Mouse (Mus musculus): ENCODE results near the gene Med17. TPM values are rescaled to one million over a fixed set of nuclear protein-coding genes. Genes with fewer than 3 reads are reported as not detected.
A peak's percentile ranks its signal among the peaks of the same experiment; 100 is the strongest.

The Med17 gene
- polyA plus RNA-seq, 1 experiment from 2014 or later: 41.0 TPM

DNA sequence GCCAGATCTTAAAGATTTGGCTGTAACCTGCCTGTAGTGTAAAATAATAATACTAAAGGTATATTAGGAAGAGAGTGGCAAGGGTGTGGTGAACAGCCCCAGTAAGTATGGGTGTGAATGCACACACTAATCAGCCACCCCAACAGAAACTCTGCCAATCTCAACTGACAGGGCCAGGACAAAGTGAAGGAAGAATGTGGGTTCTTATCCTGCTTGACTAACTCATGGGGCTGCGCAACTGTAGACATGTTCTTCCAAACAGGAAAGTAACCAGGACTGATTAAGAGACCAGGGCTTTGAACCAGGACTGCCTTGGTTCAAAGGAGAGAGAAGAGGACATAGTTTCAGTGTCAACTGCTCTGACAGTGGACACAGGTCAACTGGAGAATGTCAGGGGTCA is 37.6 kb downstream of the Med17 start:
- no peak overlapping the region for H3K4me2 ChIP-seq
- ATAC-seq (ENCODE audit: low read depth): no peak
- no peak overlapping the region for H3K9ac ChIP-seq
- H3K27ac ChIP-seq (replicated peaks): no peak overlapping the region
- no peaks in the 10 kb centered on the region for H3K36me3 ChIP-seq
- H3K4me3 ChIP-seq: no peak overlapping the region
- H3K9me3 ChIP-seq: no peaks in the 10 kb centered on the region
- 0 out of 2 replicates have a peak, but pooled peaks cover 8% of the 10 kb centered on the region for H3K27me3 ChIP-seq
- WGBS: 100% methylated on average over 1 of the region's 1 CpGs
- H3K4me1 ChIP-seq (replicated peaks): peaks cover 23% of the 10 kb centered on the region

DNA sequence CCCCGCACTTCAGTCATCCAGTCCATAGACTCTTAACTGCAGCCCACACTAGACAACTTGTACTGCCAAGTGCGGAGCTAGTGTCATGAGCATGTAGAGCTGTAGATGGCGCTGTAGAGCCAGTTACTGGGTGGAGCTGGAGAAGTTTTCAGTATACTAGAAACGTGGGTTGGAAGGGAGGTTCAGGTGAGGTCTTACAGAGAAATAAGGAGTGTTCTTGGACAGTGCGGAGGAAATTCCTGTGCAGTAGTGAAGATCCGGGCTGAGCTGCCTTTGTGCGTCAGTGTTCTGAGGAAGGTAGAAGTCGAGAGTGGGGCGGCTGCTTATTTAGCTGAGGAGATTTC is 38.2 kb downstream of the Med17 start:
- H3K36me3 ChIP-seq: no peaks in the 10 kb centered on the region
- no peaks in the 10 kb centered on the region for H3K9me3 ChIP-seq
- H3K4me3 ChIP-seq: no peak overlapping the region
- H3K4me1 ChIP-seq (replicated peaks): peaks cover 23% of the 10 kb centered on the region
- no peak overlapping the region for H3K27ac ChIP-seq (replicated peaks)
- H3K9ac ChIP-seq: no peak overlapping the region
- 53% methylated on average over 9 of the region's 9 CpGs for WGBS
- H3K27me3 ChIP-seq: 0 out of 2 replicates have a peak, but pooled peaks cover 8% of the 10 kb centered on the region
- no peak overlapping the region for H3K4me2 ChIP-seq
- no peak for ATAC-seq (ENCODE audit: low read depth)

DNA sequence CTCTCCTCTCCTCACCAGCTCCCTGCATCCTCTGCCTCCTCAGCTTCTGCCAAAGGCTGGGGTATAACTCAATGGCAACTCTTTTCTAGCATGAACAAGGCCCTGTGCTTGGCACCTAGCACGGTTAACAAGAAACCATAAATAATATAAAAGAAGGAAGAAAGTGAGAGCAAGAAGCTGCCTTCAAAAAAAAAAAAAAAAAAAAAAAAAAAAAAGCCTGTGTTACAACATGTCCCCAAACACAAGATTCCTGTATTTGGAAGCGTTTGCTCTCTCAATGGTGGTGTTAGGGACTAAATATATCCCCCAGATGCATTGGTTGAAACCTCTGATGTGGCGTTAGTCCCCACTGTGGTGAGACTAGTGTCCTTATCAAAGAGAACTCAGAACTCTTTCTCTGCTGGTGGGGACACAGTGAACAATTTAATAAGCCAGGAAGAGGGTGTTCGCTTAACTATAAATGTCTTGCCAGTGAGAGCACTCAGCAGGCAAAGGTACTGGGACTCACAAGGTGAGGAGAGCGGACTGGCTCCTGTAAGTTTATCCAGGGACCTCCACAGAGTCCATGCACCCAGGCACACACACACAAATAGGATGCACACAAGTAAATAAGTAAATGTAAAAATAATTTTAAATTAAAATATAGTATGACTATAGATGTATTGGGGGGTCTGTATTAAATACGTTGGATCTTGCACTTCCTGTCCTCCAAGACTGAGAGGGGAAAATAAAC is 38.7 kb downstream of the Med17 start:
- Histone ChIP-seq H3K9ac (no peak overlapping the region), H3K4me3 (no peak overlapping the region), H3K27me3 (0 out of 2 replicates have a peak, but pooled peaks cover 8% of the 10 kb centered on the region), H3K9me3 (no peaks in the 10 kb centered on the region), H3K4me2 (no peak overlapping the region), H3K4me1 (replicated peaks) (peaks cover 23% of the 10 kb centered on the region), H3K27ac (replicated peaks) (no peak overlapping the region), H3K36me3 (no peaks in the 10 kb centered on the region)
- no peak for ATAC-seq (ENCODE audit: low read depth)
- WGBS: 70% methylated on average over 6 of the region's 6 CpGs

DNA sequence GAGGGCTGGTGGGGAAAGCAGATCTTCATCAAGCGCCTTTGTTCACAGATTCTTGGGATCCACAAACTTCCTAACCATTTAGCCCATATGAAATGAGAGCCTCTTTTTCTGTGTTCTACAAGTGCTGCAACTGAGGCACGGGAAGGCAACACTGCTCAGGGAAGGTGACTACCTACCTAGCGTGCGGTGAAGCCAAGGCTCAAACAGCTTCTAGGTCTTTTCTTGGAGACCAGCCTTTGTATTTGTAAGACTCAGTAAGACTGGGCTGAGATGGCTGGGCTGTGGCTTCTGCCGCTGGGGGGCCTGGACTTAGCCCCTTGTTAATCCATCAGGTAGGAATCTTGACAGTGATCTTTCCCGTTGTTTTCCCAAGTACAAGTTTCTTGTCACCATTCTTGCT is 39.7 kb downstream of the Med17 start:
- Histone ChIP-seq H3K36me3 (no peaks in the 10 kb centered on the region), H3K4me2 (peak overlapping the region; percentile 71), H3K27ac (replicated peaks) (no peak overlapping the region), H3K9ac (no peak overlapping the region), H3K4me1 (replicated peaks) (peaks cover 23% of the 10 kb centered on the region), H3K9me3 (no peaks in the 10 kb centered on the region), H3K27me3 (0 out of 2 replicates have a peak, but pooled peaks cover 8% of the 10 kb centered on the region), H3K4me3 (peak overlapping the region; percentile 49; the same call in 1 of the 2 replicates)
- ATAC-seq (ENCODE audit: low read depth): no peak
- 91% methylated on average over 6 of the region's 6 CpGs for WGBS

DNA sequence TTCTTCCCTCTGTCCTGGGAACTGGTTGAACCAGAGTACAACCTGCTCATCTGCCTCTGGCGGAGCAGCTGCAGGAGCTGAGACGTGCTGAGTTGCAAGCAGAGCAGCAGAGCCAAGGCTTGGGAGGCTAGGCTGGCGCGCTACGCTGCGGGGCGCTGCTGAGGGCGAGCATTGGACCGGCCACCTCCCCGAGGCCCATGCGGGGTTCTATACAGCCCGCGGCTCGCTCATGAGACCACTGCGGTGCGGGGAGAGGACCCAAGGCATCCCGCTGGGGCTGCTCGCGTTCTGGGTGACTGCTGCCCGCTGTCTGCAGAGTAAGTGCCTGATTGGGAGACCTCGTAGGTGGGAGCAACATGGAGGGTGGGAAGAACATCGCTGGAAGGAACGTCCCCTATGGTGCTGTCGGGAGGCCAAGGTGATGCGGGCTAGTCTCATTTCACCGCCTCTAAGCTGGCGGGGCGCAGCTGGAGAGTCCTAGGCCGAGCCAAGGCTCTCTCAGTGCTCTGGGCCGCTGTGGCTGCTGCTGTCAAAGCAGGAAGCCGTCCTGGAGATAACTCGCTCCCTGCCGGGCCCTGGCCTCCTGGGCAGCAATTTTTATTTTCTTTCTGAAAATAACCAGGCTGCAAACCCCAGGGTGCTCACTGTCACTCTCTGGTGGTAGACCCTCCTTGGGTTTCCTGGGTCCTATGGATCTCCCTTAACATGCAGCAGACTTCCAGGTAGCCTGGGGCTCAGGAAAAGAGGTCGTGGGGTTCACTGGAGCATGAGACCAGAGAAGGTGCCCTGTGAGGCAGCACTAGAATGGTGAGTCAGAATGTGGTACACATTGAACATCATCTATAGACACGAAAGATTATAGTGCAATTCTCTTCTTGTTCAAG is 40.4 kb downstream of the Med17 start, which contains the start of gene Vstm5:
Gene Vstm5 (plus strand): TSS at position 4 of the 884 bp plus-strand sequence.
- Histone ChIP-seq H3K27ac (replicated peaks) (peak within 1 kb of the TSS; percentile 78), H3K9ac (peak within 1 kb of the TSS; percentile 74), H3K9me3 (no peaks in the 10 kb centered on the region), H3K4me2 (peak within 1 kb of the TSS; percentile 71), H3K4me1 (replicated peaks) (peaks cover 23% of the 10 kb centered on the region), H3K4me3 (peak within 1 kb of the TSS; percentile 49), H3K36me3 (no peaks in the 10 kb centered on the region), H3K27me3 (0 out of 2 replicates have a peak, but pooled peaks cover 8% of the 10 kb centered on the region)
- peak; percentile 94 for ATAC-seq (ENCODE audit: low read depth)
- WGBS: 5% methylated on average over 35 of the region's 35 CpGs

DNA sequence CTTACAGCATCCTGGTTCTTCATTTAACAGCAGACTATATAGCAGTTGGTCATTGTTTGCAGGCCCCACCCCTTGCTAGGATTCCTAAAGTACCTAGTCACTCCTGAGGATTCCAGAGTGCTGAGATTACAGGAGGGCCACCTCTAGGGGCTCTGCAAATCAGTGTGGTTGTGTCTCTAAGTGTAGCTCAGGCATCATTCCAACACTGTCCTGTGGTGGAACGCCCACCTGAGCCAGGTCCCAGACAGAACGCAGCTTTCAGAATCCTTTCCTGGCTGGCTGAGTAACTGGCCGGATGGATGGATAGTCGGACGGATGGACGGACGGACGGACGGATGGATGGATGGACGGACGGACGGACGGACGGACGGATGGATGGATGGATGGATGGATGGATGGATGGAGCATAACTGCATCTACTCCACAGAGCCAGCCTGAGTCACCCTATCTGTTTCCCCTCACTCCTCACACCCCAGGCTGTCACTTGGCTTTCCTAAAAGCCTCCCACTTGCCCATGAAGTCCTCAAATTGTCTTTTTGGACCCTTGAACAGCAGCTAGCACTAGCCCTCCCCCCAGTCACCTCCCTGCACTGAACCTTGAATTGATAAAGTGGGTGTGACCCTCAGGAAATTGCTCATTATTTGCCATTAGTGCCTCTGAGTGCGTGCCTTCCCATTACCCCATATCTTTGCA is 41.3 kb downstream of the Med17 start:
- Histone ChIP-seq H3K4me2 (peak overlapping the region; percentile 71), H3K4me1 (replicated peaks) (peaks cover 23% of the 10 kb centered on the region), H3K9ac (peak overlapping the region; percentile 74), H3K27me3 (0 out of 2 replicates have a peak, but pooled peaks cover 8% of the 10 kb centered on the region), H3K4me3 (peak overlapping the region; percentile 49), H3K9me3 (no peaks in the 10 kb centered on the region), H3K27ac (replicated peaks) (peak overlapping the region; percentile 78; the same call in 1 of the 2 replicates), H3K36me3 (no peaks in the 10 kb centered on the region)
- ATAC-seq (ENCODE audit: low read depth): peak; percentile 54
- 75% methylated on average over 16 of the region's 16 CpGs for WGBS

DNA sequence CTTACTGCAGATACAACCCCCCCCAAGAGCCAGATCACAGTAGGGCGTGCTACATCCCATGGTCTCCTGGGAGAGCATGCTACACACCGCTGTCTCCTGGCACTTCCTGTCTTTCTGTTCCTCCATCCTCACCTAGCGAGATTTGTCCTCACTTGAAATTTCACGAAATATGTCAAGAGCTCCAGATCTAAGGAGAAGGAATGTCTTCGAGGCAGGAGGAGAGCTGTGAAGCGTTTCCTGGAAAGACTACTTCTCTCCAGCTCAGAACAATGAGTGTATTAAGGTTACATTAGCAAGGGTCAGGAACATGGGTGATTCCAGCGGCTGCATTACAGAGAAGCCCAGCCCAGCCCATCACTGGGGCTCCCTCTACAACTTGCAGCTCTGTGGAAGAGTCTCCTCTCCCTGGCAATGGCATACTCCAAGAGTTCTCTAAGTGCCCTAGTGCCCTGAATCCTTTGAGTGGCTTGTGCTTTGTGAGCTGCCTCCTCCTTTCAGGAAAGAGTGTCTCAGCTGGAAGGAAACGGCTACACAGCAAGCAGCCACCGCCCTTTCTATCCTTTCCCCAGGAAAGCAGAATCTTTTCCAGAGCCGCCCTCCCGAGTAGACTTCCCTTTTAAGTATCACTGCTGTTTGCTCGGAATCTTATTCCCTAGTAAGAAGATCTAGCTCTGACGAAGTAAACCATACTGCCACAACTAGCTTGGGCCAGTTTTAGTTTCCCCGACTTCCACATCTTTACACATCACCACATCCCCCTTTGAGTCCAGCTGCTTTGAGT is 42.0 kb downstream of the Med17 start:
- no peak for ATAC-seq (ENCODE audit: low read depth)
- WGBS: 48% methylated on average over 14 of the region's 14 CpGs
- H3K9ac ChIP-seq: no peak overlapping the region
- no peak overlapping the region for H3K4me3 ChIP-seq
- H3K27me3 ChIP-seq: 0 out of 2 replicates have a peak, but pooled peaks cover 8% of the 10 kb centered on the region
- H3K27ac ChIP-seq (replicated peaks): no peak overlapping the region
- peaks cover 23% of the 10 kb centered on the region for H3K4me1 ChIP-seq (replicated peaks)
- no peak overlapping the region for H3K4me2 ChIP-seq
- H3K36me3 ChIP-seq: no peaks in the 10 kb centered on the region
- no peaks in the 10 kb centered on the region for H3K9me3 ChIP-seq

DNA sequence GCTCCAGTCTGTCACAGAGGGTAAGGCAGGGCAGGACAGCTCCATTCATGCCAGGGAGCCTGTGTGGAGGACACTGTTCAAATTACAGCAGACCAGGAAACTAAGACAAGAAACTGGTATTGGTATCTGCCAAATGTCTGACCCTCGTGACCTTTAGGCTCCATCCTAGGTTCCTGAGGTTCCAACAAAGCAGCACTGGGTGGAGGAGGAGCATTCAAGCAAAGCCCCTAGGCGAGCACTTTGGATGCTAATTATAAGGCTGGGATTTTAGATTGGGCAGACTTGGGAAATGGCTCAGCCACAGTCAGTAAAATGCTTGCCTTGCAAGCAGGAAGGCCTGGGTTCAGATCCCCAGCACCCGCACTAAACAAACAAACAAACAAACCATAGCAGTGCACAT is 43.7 kb downstream of the Med17 start:
- Histone ChIP-seq H3K9ac (no peak overlapping the region), H3K4me1 (replicated peaks) (peaks cover 23% of the 10 kb centered on the region), H3K4me2 (no peak overlapping the region), H3K27me3 (0 out of 2 replicates have a peak, but pooled peaks cover 8% of the 10 kb centered on the region), H3K9me3 (no peaks in the 10 kb centered on the region), H3K4me3 (no peak overlapping the region), H3K27ac (replicated peaks) (no peak overlapping the region), H3K36me3 (no peaks in the 10 kb centered on the region)
- WGBS: 77% methylated on average over 3 of the region's 3 CpGs
- ATAC-seq (ENCODE audit: low read depth): no peak

DNA sequence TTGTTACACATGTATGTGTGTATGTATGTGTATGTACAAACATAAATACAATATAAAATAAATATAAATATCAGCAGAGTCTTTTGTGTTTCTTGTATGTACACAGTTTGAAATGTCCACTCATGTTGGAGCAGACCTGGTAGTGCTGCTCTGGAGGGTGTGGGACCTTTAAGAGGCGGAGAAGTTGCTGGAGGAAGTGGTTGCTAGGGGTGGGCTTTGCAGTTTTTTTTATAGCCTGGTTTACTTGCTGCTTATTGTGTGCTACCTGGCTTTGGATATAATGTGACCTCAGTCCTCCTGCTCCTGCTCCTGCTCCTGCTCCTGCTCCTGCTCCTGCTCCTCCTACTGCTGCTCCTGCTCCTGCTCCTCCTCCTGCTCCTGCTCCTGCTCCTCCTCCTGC is 46.1 kb downstream of the Med17 start:
- Histone ChIP-seq H3K4me1 (replicated peaks) (peaks cover 5% of the 10 kb centered on the region), H3K4me2 (no peak overlapping the region), H3K27ac (replicated peaks) (no peak overlapping the region), H3K36me3 (no peaks in the 10 kb centered on the region), H3K9me3 (no peaks in the 10 kb centered on the region), H3K4me3 (no peak overlapping the region), H3K9ac (no peak overlapping the region), H3K27me3 (no peaks in the 10 kb centered on the region)
- ATAC-seq (ENCODE audit: low read depth): no peak
- WGBS: 90% methylated on average over 1 of the region's 1 CpGs

DNA sequence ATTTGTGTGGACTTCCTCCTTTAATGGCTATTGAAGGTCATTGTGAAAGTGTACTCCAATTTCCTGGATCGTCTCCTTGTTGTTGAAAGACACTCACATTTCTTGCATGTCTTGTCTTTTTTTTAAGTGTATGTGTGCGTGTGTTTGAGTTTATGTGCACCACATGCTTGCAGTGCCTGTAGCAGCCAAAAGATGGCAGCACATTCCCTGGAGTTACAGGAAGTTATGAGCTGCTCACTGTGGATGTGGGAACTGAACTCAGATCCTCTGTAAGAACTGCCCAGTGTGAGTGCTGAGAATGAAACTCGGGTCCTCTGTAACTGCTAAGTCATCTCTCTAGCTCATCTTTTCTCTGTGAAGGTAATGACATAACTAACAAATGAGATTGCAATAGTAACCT is 47.3 kb downstream of the Med17 start:
- no peaks in the 10 kb centered on the region for H3K27me3 ChIP-seq
- no peak overlapping the region for H3K9ac ChIP-seq
- H3K9me3 ChIP-seq: no peaks in the 10 kb centered on the region
- no peak overlapping the region for H3K4me3 ChIP-seq
- no peak for ATAC-seq (ENCODE audit: low read depth)
- H3K4me2 ChIP-seq: no peak overlapping the region
- H3K36me3 ChIP-seq: no peaks in the 10 kb centered on the region
- no peak overlapping the region for H3K27ac ChIP-seq (replicated peaks)
- 83% methylated on average over 3 of the region's 3 CpGs for WGBS
- H3K4me1 ChIP-seq (replicated peaks): no peaks in the 10 kb centered on the region

DNA sequence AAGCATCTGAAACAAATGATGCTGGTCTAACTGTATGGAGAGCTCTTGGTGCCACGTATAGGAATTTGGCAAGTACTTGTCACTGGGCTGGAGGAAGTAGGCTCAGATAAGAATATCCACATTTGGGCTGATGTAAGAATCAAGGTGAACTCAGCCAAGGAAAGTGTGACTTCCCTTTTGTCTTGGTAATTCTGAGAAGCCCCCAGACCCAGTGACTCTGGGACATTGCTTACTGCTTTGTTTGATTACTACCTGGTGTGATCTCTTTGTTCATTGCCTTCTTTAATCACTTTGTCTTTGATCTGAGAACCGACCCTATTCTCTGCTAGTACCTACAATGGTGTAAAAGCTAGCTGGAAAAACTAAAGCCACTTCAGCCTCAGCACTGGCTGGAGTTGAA is 54.8 kb downstream of the Med17 start:
- no peaks in the 10 kb centered on the region for H3K4me1 ChIP-seq (replicated peaks)
- WGBS: 40% methylated on average over 2 of the region's 2 CpGs
- no peak overlapping the region for H3K4me3 ChIP-seq
- no peak overlapping the region for H3K4me2 ChIP-seq
- no peaks in the 10 kb centered on the region for H3K27me3 ChIP-seq
- no peak overlapping the region for H3K27ac ChIP-seq (replicated peaks)
- no peak overlapping the region for H3K9ac ChIP-seq
- no peaks in the 10 kb centered on the region for H3K36me3 ChIP-seq
- no peak for ATAC-seq (ENCODE audit: low read depth)
- no peaks in the 10 kb centered on the region; the same call in 1 of the 2 replicates for H3K9me3 ChIP-seq

Measured in neural tube, embryonic 13.5 days (tissue).